Mouse (Mus musculus) testis, adult 2 months (tissue): ENCODE data around the gene Rpl10a.

Experiments
- CTCF ChIP-seq: fragments of 200-500 bp; IDR thresholded peaks from 2 replicates; pipeline ENCODE4 v1.5.1; 2012; ENCODE audit warnings: low read depth, mild to moderate bottlenecking, inconsistent platforms, low read length, moderate library complexity; ENCODE audit not compliant: control insufficient read depth, insufficient read depth, insufficient replicate concordance
- POLR2A ChIP-seq: fragments of 200-500 bp; IDR thresholded peaks from 2 replicates; pipeline ENCODE4 v1.6.1; 2012; ENCODE audit warnings: low read depth, mild to moderate bottlenecking, inconsistent platforms, low read length, moderate library complexity; ENCODE audit not compliant: control insufficient read depth

DNA sequence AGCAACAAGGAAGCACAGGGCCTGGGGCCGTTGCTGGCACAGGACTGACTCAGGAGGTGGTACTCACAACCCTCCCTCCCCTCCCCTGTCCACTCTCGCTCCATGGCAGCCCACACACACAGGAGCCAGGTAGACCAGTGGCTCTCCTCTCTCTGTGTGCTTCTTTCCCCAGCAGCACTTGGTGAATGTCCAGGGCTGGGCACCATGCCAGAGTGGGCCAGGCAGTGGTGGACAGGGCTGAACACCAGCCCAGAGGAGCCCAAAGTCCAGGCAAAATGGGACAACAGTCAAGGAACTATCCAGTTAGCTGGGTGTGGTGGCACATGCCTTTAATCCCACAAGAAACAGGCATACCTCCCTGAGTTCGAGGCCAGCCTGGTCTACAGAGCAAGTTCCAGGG lies 38.0 kb upstream of the Rpl10a start:
- TF ChIP-seq POLR2A (no peak), CTCF (no peak)
